Mouse (Mus musculus) cerebellum, postnatal 14 days (tissue): ENCODE data around the gene Spr.
A peak's percentile ranks its signal among the peaks of the same experiment; 100 is the strongest.

Experiments used
- DNase-seq, 2 experiments: peaks; one replicate each; pipeline ENCODE4 v3.0.0; 2021; ENCODE audit warnings: mixed read lengths in 2 of 2

Spr gene

DNA sequence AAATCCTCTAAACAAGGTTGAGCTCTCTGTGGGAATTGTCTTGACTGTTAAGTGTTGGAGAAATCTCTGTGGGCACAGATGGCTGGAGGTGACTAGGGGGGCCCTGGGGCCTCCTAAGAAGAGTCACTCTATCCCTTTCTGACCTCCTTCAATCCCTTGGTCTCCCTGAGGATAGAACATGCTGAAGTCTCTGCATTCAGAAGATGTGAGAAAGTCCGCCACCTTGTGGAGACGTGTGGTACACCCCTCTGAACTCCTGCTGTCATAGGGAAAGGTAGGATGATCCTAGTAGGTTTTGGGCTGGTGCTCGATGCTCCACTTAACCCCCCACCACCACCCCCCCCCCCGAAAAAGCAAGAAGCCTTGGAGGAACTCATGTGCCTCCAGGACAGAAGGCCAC lies 5.9 kb downstream of the Spr start:
- peak; percentile 87 to 92 for DNase-seq

DNA sequence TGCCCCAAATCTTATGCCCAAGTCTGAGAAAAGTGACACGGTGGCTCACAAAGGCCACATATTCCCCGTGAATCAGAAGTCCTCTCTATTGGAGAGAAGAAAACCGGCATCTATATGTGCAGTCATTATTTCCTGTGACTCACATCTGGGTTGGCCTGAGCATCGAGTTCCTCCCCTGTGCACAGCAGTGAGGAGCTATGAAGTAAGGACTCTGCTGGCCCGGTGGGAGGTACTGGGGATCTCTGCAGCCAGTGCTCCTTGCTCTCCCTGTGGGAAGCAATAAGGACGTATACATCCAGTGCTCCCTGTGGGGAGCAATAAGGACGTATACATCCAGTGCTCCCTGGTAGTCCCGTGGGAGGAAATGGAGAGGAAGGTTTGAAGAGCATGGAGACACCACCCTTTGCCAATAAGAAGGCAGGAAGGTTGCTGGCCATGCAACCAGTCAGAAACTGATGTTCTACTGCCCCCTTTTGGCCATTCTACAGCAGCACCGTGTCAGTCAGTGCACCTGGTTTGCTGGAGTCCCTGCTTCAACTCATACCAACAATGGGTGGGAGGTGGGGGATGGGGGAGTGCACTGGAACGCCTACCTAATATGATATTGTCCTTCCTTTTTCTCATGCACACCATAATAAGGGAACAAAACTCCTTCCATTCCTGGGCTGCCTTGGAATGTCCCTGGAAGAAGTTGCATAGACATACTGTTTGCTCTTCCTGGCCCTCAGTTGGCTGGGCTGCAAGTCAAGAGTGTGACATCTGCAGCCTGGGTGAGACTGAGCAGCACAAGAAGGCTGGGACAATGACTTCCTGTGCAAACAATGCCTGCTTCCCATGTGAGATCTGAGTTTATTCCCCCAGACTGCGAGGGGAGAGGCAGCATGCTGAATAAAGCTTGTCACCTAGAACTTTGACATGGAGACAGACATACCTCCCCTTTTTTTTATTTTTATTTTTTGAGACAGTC lies 19.7 kb downstream of the Spr start:
- peak; percentile 61 to 68 for DNase-seq

- DNase-seq = no peak
These were observed 32.4 kb downstream of the Spr start for GRCm38 (mm10) chr6:85105033-85105615.

- DNase-seq = no peak
These were observed 34.2 kb downstream of the Spr start for GRCm38 (mm10) chr6:85103321-85103720.

DNA sequence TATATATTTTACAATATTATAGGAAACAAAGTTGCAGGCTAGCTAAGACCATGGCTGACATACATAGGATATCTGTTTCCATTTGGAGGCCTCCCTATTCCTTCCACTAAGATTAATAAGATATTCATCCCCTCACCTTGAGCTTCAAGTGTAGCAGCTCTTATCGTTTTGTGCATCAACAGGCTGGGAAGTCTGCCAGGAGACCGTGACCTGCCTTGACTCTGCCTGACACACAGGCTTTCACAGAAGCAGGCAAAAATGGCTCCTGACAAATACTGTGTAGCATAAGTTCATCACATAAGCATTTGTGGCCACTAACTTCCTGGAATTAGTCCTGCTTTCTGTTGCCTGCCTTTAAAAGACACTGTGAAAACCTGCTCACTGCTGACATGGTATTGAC lies 41.1 kb downstream of the Spr start:
- no peak for DNase-seq

GRCm38 (mm10) chr6:85087425-85087824 lies 50.1 kb downstream of the Spr start:
- no peak for DNase-seq

DNA sequence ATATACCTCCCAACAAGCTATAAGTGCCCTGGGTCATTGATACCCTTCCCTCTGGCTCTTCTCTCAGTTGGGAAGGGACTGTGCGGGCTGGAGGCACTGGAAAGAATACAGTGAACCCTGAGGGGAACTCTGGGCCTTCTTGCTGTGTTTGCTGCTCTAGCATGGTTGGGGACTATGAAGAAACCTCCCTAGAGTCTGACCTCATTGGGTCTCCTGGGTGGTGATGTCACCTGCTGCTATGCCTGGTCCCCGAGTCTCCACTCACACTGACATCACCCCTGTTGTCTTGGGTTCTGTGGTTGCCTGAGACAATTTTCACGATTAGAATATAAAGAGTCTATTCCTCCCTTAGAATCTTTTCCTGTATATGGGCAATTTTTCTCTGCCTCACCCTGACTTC lies 50.9 kb downstream of the Spr start:
- DNase-seq = no peak
